ENCODE assay signal across 14 mouse cellular contexts in genomic region chr6:118989999-118990776, GRCm38 (mm10).
DNase-seq lines count a peak whose midpoint lies in the region; ATAC-seq and TF ChIP-seq lines count a peak whose summit lies in the region.
"Had no signal": no experiment of that assay in that cellular context is flagged by ENCODE, and none has a peak within 500 bp of the region (broad histone marks: within the 10 kb centered on the region; RNA-seq: fewer than 3 reads in every experiment).

No protein-coding gene starts in this region.

- H3K4me3 ChIP-seq in layer of hippocampus, adult 2 months: no peak overlapping the region
- no peak overlapping the region for H3K4me3 ChIP-seq in intestine, embryonic 16.5 days (ENCODE audit: low read length)
- no peak overlapping the region for H3K4me3 ChIP-seq in midbrain, embryonic 16.5 days (ENCODE audit: low read depth, low read length)
- H3K4me3 ChIP-seq: heart, embryonic 13.5 days had no signal

- no peaks in the 10 kb centered on the region for H3K36me3 ChIP-seq in intestine, embryonic 16.5 days (ENCODE audit: control insufficient read depth, insufficient read depth, low read length)
- H3K36me3 ChIP-seq in midbrain, embryonic 16.5 days (ENCODE audit: control insufficient read depth, insufficient read depth, low read length): no peaks in the 10 kb centered on the region
- H3K36me3 ChIP-seq: heart, embryonic 13.5 days had no signal

- no peaks in the 10 kb centered on the region; the same call in 1 of the 2 replicates for H3K4me1 ChIP-seq in intestine, embryonic 16.5 days (ENCODE audit: control insufficient read depth, insufficient read depth, low read length)
- peaks cover 8% of the 10 kb centered on the region for H3K4me1 ChIP-seq in midbrain, embryonic 16.5 days (ENCODE audit: control insufficient read depth, insufficient read depth, low read length)

- no peak overlapping the region for H3K9ac ChIP-seq in intestine, embryonic 16.5 days (ENCODE audit: low read depth, low read length)
- no peak overlapping the region for H3K9ac ChIP-seq in midbrain, embryonic 16.5 days (ENCODE audit: low read depth, low read length)
- H3K9ac ChIP-seq: heart, embryonic 13.5 days had no signal

- no peak for TF ChIP-seq CTCF in layer of hippocampus, adult 2 months (conservative IDR thresholded peaks at IDR 0.05)

- H3K4me2 ChIP-seq in intestine, embryonic 16.5 days (ENCODE audit: low read depth, low read length): no peak overlapping the region
- 0 out of 2 replicates have a peak overlapping the region, but pooled peaks have one; percentile 7 for H3K4me2 ChIP-seq in midbrain, embryonic 16.5 days (ENCODE audit: low read length)
- H3K4me2 ChIP-seq: heart, embryonic 13.5 days had no signal

- DNase-seq in frontal cortex, adult 2 months (ENCODE audit: extremely low spot score in 1 of 2, low spot score in 1 of 2): no peak
- DNase-seq in layer of hippocampus, adult 2 months (ENCODE audit: low spot score in 2 of 2): no peak
- DNase-seq in layer of hippocampus, adult 11-12 months (ENCODE audit: low spot score): no peak
- no peak for DNase-seq in embryo, embryonic 9.5 days (ENCODE audit: extremely low spot score)
- DNase-seq: cerebellum, adult 9-11 months; layer of hippocampus, postnatal 36 days; lung, adult 2 months; thymus, postnatal 14 days had no signal

- H3K27ac ChIP-seq in layer of hippocampus, adult 2 months: peak overlapping the region; percentile 21; the same call in 1 of the 2 replicates
- H3K27ac ChIP-seq in intestine, embryonic 16.5 days (ENCODE audit: low read length): no peak overlapping the region
- H3K27ac ChIP-seq in midbrain, embryonic 16.5 days (ENCODE audit: low read length): peak overlapping the region; percentile 65
- H3K27ac ChIP-seq: heart, embryonic 13.5 days had no signal

- no peaks in the 10 kb centered on the region for H3K27me3 ChIP-seq in intestine, embryonic 16.5 days (replicated peaks; ENCODE audit: control insufficient read depth, insufficient read depth, low read length)
- no peaks in the 10 kb centered on the region for H3K27me3 ChIP-seq in midbrain, embryonic 16.5 days (ENCODE audit: control insufficient read depth, insufficient read depth, low read depth, low read length)
- H3K27me3 ChIP-seq: heart, embryonic 13.5 days had no signal

- H3K9me3 ChIP-seq in intestine, embryonic 16.5 days (ENCODE audit: control insufficient read depth, low read length): no peaks in the 10 kb centered on the region
- H3K9me3 ChIP-seq in midbrain, embryonic 16.5 days (replicated peaks; ENCODE audit: control insufficient read depth, low read length, poor library complexity, severe bottlenecking): no peaks in the 10 kb centered on the region
- H3K9me3 ChIP-seq: heart, embryonic 13.5 days had no signal

- 59% methylated on average over 9 of the region's 9 CpGs for WGBS in intestine, embryonic 16.5 days
- WGBS in midbrain, embryonic 16.5 days: 67% methylated on average over 9 of the region's 9 CpGs

- ATAC-seq in frontal cortex, adult (ENCODE audit: low TSS enrichment): peak; percentile 70; the same call in 1 of the 2 replicates
- ATAC-seq in intestine, embryonic 16.5 days: peak; percentile 78
- peak; percentile 50 for ATAC-seq in midbrain, embryonic 16.5 days
- no peak for ATAC-seq in erythroblast, adult 5-6 weeks (replicated peaks; ENCODE audit: low FRiP score, poor library complexity, severe bottlenecking)
- ATAC-seq: inflammation-experienced regulatory T-cells, adult 6 months had no signal
